Comparison of ENCODE assay signal across 9 mouse cellular contexts in the genomic region with DNA sequence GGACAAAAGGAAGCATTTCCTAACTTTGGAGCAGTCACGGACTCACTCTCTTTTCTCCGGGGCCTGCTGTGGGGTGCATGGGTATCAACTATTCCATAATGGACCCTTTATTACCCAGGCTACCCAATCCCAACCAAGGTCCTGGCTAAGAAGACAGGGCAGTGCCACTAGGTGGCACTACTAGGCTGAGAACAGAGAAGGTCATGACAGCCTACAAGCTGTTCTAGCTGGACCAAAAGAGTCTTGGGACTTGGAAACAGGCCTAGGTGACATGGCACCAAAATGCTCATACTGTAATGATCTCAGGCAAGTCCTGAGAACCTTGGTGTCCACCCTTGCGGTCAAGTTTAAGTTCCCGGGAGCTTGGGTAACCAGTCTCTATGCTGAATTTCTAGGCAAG. TPM values are rescaled to one million over a fixed set of nuclear protein-coding genes. Genes with fewer than 3 reads are reported as not detected.
DNase-seq lines count a peak whose midpoint lies in the region; ATAC-seq and TF ChIP-seq lines count a peak whose summit lies in the region.
"Had no signal": no experiment of that assay in that cellular context is flagged by ENCODE, and none has a peak within 500 bp of the region (broad histone marks: within the 10 kb centered on the region; RNA-seq: fewer than 3 reads in every experiment).

No protein-coding gene starts in this region.

- WGBS in midbrain, embryonic 10.5 days, result 69% methylated on average over 4 of the region's 4 CpGs
- WGBS in midbrain, embryonic 11.5 days, result 73% methylated on average over 4 of the region's 4 CpGs
- 66% methylated on average over 4 of the region's 4 CpGs for WGBS in hindbrain, embryonic 11.5 days
- WGBS in lung, postnatal 0 days, result 60% methylated on average over 4 of the region's 4 CpGs

- no peak for TF ChIP-seq POLR2A in cortical plate, adult 2 months (IDR thresholded peaks at IDR 0.05; ENCODE audit: extremely low read depth, insufficient read depth, low read length)

- H3K4me3 ChIP-seq in midbrain, embryonic 10.5 days, result no peak overlapping the region
- no peak overlapping the region for H3K4me3 ChIP-seq in midbrain, embryonic 11.5 days (ENCODE audit: low read depth, low read length)
- 0 out of 2 replicates have a peak overlapping the region, but pooled peaks have one; percentile 3 for H3K4me3 ChIP-seq in cortical plate, adult 2 months (ENCODE audit: insufficient read depth, low read length)
- no peak overlapping the region for H3K4me3 ChIP-seq in hindbrain, embryonic 11.5 days (ENCODE audit: low read depth, low read length)
- H3K4me3 ChIP-seq in lung, postnatal 0 days (ENCODE audit: low read depth, low read length), result no peak overlapping the region
- H3K4me3 ChIP-seq: heart, embryonic 13.5 days had no signal

- no peak overlapping the region for H3K9ac ChIP-seq in midbrain, embryonic 11.5 days (ENCODE audit: low read length)
- H3K9ac ChIP-seq in hindbrain, embryonic 11.5 days (ENCODE audit: low read depth, low read length), result no peak overlapping the region
- no peak overlapping the region for H3K9ac ChIP-seq in lung, postnatal 0 days (replicated peaks; ENCODE audit: low read depth)
- H3K9ac ChIP-seq: heart, embryonic 13.5 days had no signal

- H3K4me2 ChIP-seq in midbrain, embryonic 11.5 days, result no peak overlapping the region
- no peak overlapping the region for H3K4me2 ChIP-seq in hindbrain, embryonic 11.5 days (replicated peaks; ENCODE audit: low read depth, low read length)
- H3K4me2 ChIP-seq in lung, postnatal 0 days (replicated peaks; ENCODE audit: low read depth, low read length), result no peak overlapping the region
- H3K4me2 ChIP-seq: heart, embryonic 13.5 days had no signal

- peak; percentile 65 for TF ChIP-seq CTCF in cortical plate, adult 2 months (IDR thresholded peaks at IDR 0.05; ENCODE audit: extremely low read depth, insufficient read depth, low read length)
- TF ChIP-seq CTCF in lung, postnatal 0 days (IDR thresholded peaks at IDR 0.05), result peak; percentile 82

- peaks cover 33% of the 10 kb centered on the region for H3K4me1 ChIP-seq in midbrain, embryonic 10.5 days
- H3K4me1 ChIP-seq in midbrain, embryonic 11.5 days (ENCODE audit: control insufficient read depth, insufficient read depth, low read length), result peaks cover 12% of the 10 kb centered on the region
- H3K4me1 ChIP-seq in cortical plate, adult 2 months (ENCODE audit: control insufficient read depth, insufficient read depth, low read length), result peaks cover 7% of the 10 kb centered on the region
- no peaks in the 10 kb centered on the region for H3K4me1 ChIP-seq in hindbrain, embryonic 11.5 days (replicated peaks; ENCODE audit: control insufficient read depth, insufficient read depth, low read length)
- peaks cover 5% of the 10 kb centered on the region; the same call in 1 of the 2 replicates for H3K4me1 ChIP-seq in lung, postnatal 0 days (ENCODE audit: insufficient read depth, low read depth, low read length)

- no peak overlapping the region for H3K27ac ChIP-seq in midbrain, embryonic 10.5 days (replicated peaks)
- no peak overlapping the region for H3K27ac ChIP-seq in midbrain, embryonic 11.5 days (ENCODE audit: low read depth, low read length)
- H3K27ac ChIP-seq in cortical plate, adult 2 months (ENCODE audit: insufficient read depth, low read length), result no peak overlapping the region
- H3K27ac ChIP-seq in hindbrain, embryonic 11.5 days (ENCODE audit: low read depth, low read length), result no peak overlapping the region
- no peak overlapping the region for H3K27ac ChIP-seq in lung, postnatal 0 days (ENCODE audit: low read length)
- H3K27ac ChIP-seq: heart, embryonic 13.5 days had no signal

- peaks cover 34% of the 10 kb centered on the region for H3K27me3 ChIP-seq in midbrain, embryonic 10.5 days (ENCODE audit: low read depth, poor library complexity, severe bottlenecking)
- no peaks in the 10 kb centered on the region; the same call in 1 of the 2 replicates for H3K27me3 ChIP-seq in midbrain, embryonic 11.5 days (ENCODE audit: control insufficient read depth, insufficient read depth, low read length)
- H3K27me3 ChIP-seq in hindbrain, embryonic 11.5 days (ENCODE audit: control insufficient read depth, insufficient read depth, low read length), result no peaks in the 10 kb centered on the region
- no peaks in the 10 kb centered on the region; the same call in 1 of the 2 replicates for H3K27me3 ChIP-seq in lung, postnatal 0 days (replicated peaks; ENCODE audit: insufficient read depth, low read length)

- no peak for ATAC-seq in midbrain, embryonic 11.5 days (ENCODE audit: low FRiP score)
- ATAC-seq in hindbrain, embryonic 11.5 days (ENCODE audit: low FRiP score), result no peak
- ATAC-seq in lung, postnatal 0 days, result peak; percentile 29; the same call in 1 of the 2 replicates

- no peaks in the 10 kb centered on the region for H3K9me3 ChIP-seq in midbrain, embryonic 10.5 days (replicated peaks)
- no peaks in the 10 kb centered on the region for H3K9me3 ChIP-seq in midbrain, embryonic 11.5 days (ENCODE audit: control insufficient read depth, low read length)
- H3K9me3 ChIP-seq in hindbrain, embryonic 11.5 days (ENCODE audit: control insufficient read depth, low read length), result no peaks in the 10 kb centered on the region
- H3K9me3 ChIP-seq in lung, postnatal 0 days (ENCODE audit: low read length), result no peaks in the 10 kb centered on the region
- H3K9me3 ChIP-seq: heart, embryonic 13.5 days had no signal

- TF ChIP-seq EP300 in lung, postnatal 0 days (IDR thresholded peaks at IDR 0.05), result no peak

- peak; percentile 34 for DNase-seq in midbrain, embryonic 10.5 days (ENCODE audit: low spot score)
- no peak for DNase-seq in midbrain, embryonic 11.5 days (ENCODE audit: low spot score, missing footprints)
- DNase-seq in R1 (ENCODE audit: low read depth, low spot score), result peak; percentile 73
- peak; percentile 64 for DNase-seq in hindbrain, embryonic 11.5 days (ENCODE audit: low spot score)
- peak; percentile 69 for DNase-seq in lung, postnatal 0 days (ENCODE audit: low spot score)
- peak; percentile 80 for DNase-seq in retina, postnatal 1 day
- no peak for DNase-seq in yolk sac, embryonic 10.5 days (ENCODE audit: low spot score)

- H3K36me3 ChIP-seq in midbrain, embryonic 10.5 days, result no peaks in the 10 kb centered on the region
- H3K36me3 ChIP-seq in midbrain, embryonic 11.5 days (ENCODE audit: control insufficient read depth, insufficient read depth, low read length), result no peaks in the 10 kb centered on the region
- no peaks in the 10 kb centered on the region for H3K36me3 ChIP-seq in hindbrain, embryonic 11.5 days (ENCODE audit: control insufficient read depth, insufficient read depth, low read length)
- H3K36me3 ChIP-seq in lung, postnatal 0 days (ENCODE audit: insufficient read depth, low read length), result no peaks in the 10 kb centered on the region
- H3K36me3 ChIP-seq: heart, embryonic 13.5 days had no signal

RNA-seq across cellular contexts. Expression of gene Acss2, which starts 5.3 kb away (rescaled TPM):
- polyA plus RNA-seq in midbrain, embryonic 10.5 days (2016; fragmentation: Nextera tagmentation; extraction: Ambion mirVana), result 15.9 and 20.3 TPM in 2 replicates
- 21.9 and 23.1 TPM in 2 replicates for polyA plus RNA-seq in midbrain, embryonic 11.5 days (2014; fragmentation: Nextera tagmentation; extraction: Ambion mirVana)
- 77.3 and 77.7 TPM in 2 replicates for polyA plus RNA-seq in cortical plate, adult 2 months (2012; rRNA removed)
- 23.3 and 24.1 TPM in 2 replicates for polyA plus RNA-seq in hindbrain, embryonic 11.5 days (2014; fragmentation: Nextera tagmentation; extraction: Ambion mirVana)
- 15.0 and 16.8 TPM in 2 replicates for polyA plus RNA-seq in lung, postnatal 0 days (2015; fragmentation: Nextera tagmentation; extraction: Ambion mirVana)

RNA-seq across cellular contexts. Expression of gene Ggt7, which starts 5.6 kb away (rescaled TPM):
- polyA plus RNA-seq in midbrain, embryonic 10.5 days (2016; fragmentation: Nextera tagmentation; extraction: Ambion mirVana), result 16.0 and 25.2 TPM in 2 replicates
- 10.3 and 12.9 TPM in 2 replicates for polyA plus RNA-seq in midbrain, embryonic 11.5 days (2014; fragmentation: Nextera tagmentation; extraction: Ambion mirVana)
- 261 and 264 TPM in 2 replicates for polyA plus RNA-seq in cortical plate, adult 2 months (2012; rRNA removed)
- polyA plus RNA-seq in hindbrain, embryonic 11.5 days (2014; fragmentation: Nextera tagmentation; extraction: Ambion mirVana), result 8.8 and 13.0 TPM in 2 replicates
- 1.0 and 1.2 TPM in 2 replicates for polyA plus RNA-seq in lung, postnatal 0 days (2015; fragmentation: Nextera tagmentation; extraction: Ambion mirVana)

RNA-seq across cellular contexts. Expression of gene Ncoa6, which starts 38.8 kb away (rescaled TPM):
- 20.8 and 22.3 TPM in 2 replicates for polyA plus RNA-seq in midbrain, embryonic 10.5 days (2016; fragmentation: Nextera tagmentation; extraction: Ambion mirVana)
- polyA plus RNA-seq in midbrain, embryonic 11.5 days (2014; fragmentation: Nextera tagmentation; extraction: Ambion mirVana), result 33.5 and 33.6 TPM in 2 replicates
- polyA plus RNA-seq in cortical plate, adult 2 months (2012; rRNA removed), result 42.1 and 43.4 TPM in 2 replicates
- polyA plus RNA-seq in hindbrain, embryonic 11.5 days (2014; fragmentation: Nextera tagmentation; extraction: Ambion mirVana), result 29.5 and 34.8 TPM in 2 replicates
- 16.7 and 20.0 TPM in 2 replicates for polyA plus RNA-seq in lung, postnatal 0 days (2015; fragmentation: Nextera tagmentation; extraction: Ambion mirVana)

Comparison
In these comparisons a context has a peak if more than half of its experiments do, and no peak if none do; other contexts are left out.
1. DNase-seq: peak in midbrain, embryonic 10.5 days (single experiment), R1 (single experiment), hindbrain, embryonic 11.5 days (single experiment), lung, postnatal 0 days (single experiment) and retina, postnatal 1 day (single experiment); none in midbrain, embryonic 11.5 days (single experiment) and yolk sac, embryonic 10.5 days (single experiment).
2. RNA of gene Ggt7, which starts 5.6 kb away (polyA plus RNA-seq): 261 to 264 TPM in cortical plate, adult 2 months; 16.0 to 25.2 TPM in midbrain, embryonic 10.5 days, 10.3 to 12.9 TPM in midbrain, embryonic 11.5 days, 8.8 to 13.0 TPM in hindbrain, embryonic 11.5 days and 1.0 to 1.2 TPM in lung, postnatal 0 days; every median in the first group is over 10 times any median in the second.